Mouse (Mus musculus) MEL (cell line): ENCODE data around the gene Gm20388.

ENCODE experiments used
- CTCF ChIP-seq, 3 experiments: IDR thresholded peaks in 2 of 3; conservative IDR thresholded peaks in 1 of 3; 2 replicates each; pipeline ENCODE4 v1.5.1; 2011 to 2012; ENCODE audit warnings: low read length in 3 of 3, low read depth in 2 of 3, mild to moderate bottlenecking in 2 of 3, improper control_type of control experiment in 1 of 3, inconsistent platforms in 1 of 3, mixed read lengths in 1 of 3, moderate library complexity in 1 of 3; ENCODE audit not compliant: control insufficient read depth in 1 of 3, insufficient read depth in 1 of 3, poor library complexity in 1 of 3, severe bottlenecking in 1 of 3
- MAFK ChIP-seq: IDR thresholded peaks from 2 replicates; pipeline ENCODE4 v1.6.1; 2011; ENCODE audit warnings: low read depth, mild to moderate bottlenecking, low read length, improper control_type of control experiment, borderline replicate concordance
- RCOR1 ChIP-seq: IDR thresholded peaks from 2 replicates; pipeline ENCODE4 v1.6.1; 2012; ENCODE audit warnings: low read depth, mild to moderate bottlenecking, inconsistent platforms, low read length, improper control_type of control experiment
- SIN3A ChIP-seq: IDR thresholded peaks from 2 replicates; pipeline ENCODE4 v1.6.1; 2012; ENCODE audit warnings: low read length, improper control_type of control experiment, inconsistent platforms
- USF1 ChIP-seq: IDR thresholded peaks from 2 replicates; pipeline ENCODE4 v1.6.1; 2014; ENCODE audit warnings: low read depth, mild to moderate bottlenecking, inconsistent platforms, low read length, improper control_type of control experiment, moderate library complexity
- USF2 ChIP-seq, 2 experiments: IDR thresholded peaks; 2 replicates each; pipeline ENCODE4 v1.6.1; 2011 to 2012; ENCODE audit warnings: improper control_type of control experiment in 2 of 2, low read length in 2 of 2, borderline replicate concordance in 1 of 2, inconsistent platforms in 1 of 2, low read depth in 1 of 2, mild to moderate bottlenecking in 1 of 2; ENCODE audit not compliant: insufficient read depth in 1 of 2
- ZC3H11A ChIP-seq: IDR thresholded peaks from 2 replicates; pipeline ENCODE4 v1.6.1; 2012; ENCODE audit warnings: low read depth, mild to moderate bottlenecking, inconsistent platforms, low read length, improper control_type of control experiment

- no peak for TF ChIP-seq MAFK
- no peak for TF ChIP-seq RCOR1
- TF ChIP-seq USF1, result no peak
- no peak for TF ChIP-seq CTCF (IDR thresholded peaks at IDR 0.05 in 2 of 3, conservative IDR thresholded peaks at IDR 0.05 in 1 of 3; ENCODE audit: control insufficient read depth in 1 of 3, insufficient read depth in 1 of 3, low read depth in 2 of 3, low read length in 3 of 3, poor library complexity in 1 of 3, severe bottlenecking in 1 of 3)
- TF ChIP-seq USF2 (IDR thresholded peaks at IDR 0.05; ENCODE audit: borderline replicate concordance in 1 of 2, insufficient read depth in 1 of 2, low read depth in 1 of 2, low read length in 2 of 2), result no peak
- no peak for TF ChIP-seq ZC3H11A
- TF ChIP-seq SIN3A, result no peak
These were observed 2472.4 kb downstream of the Gm20388 start for GRCm38 (mm10) chr8:122383039-122383438.
